29 mouse cellular contexts compared by ENCODE assay signal in the genomic region with DNA sequence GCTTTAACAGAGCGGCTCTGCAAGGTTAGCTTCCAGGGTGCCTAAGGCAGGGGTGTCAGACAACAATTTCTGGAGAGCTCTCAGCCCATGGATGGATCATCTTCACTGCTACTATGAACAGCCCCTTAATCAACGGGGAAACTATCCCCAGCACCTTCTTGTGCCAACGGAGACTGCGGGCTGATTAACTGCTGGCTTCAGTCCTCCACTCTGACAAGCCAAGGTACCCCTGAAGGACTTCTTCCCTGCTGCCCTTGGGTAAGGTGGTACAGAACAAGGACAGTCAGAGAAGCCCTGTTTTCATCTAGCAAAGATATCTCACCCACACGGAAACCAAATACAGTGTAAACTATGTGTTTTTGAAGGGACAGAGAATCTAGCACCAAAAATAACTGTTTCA.
A peak's percentile ranks its signal among the peaks of the same experiment; 100 is the strongest.
DNase-seq lines count a peak whose midpoint lies in the region; ATAC-seq and TF ChIP-seq lines count a peak whose summit lies in the region.
"Had no signal": no experiment of that assay in that cellular context is flagged by ENCODE, and none has a peak within 500 bp of the region (broad histone marks: within the 10 kb centered on the region; RNA-seq: fewer than 3 reads in every experiment).

No protein-coding gene starts in this region.

- H3K9me3 ChIP-seq in forebrain, embryonic 13.5 days (replicated peaks): no peaks in the 10 kb centered on the region
- H3K9me3 ChIP-seq in forebrain, embryonic 15.5 days: no peaks in the 10 kb centered on the region
- H3K9me3 ChIP-seq: embryonic facial prominence, embryonic 13.5 days; forebrain, embryonic 10.5 days; kidney, embryonic 15.5 days; limb, embryonic 10.5 days; limb, embryonic 15.5 days; liver, embryonic 13.5 days; midbrain, embryonic 15.5 days had no signal

- TF ChIP-seq CTCF in layer of hippocampus, adult 2 months (conservative IDR thresholded peaks at IDR 0.05): no peak

- H3K4me1 ChIP-seq in forebrain, embryonic 13.5 days: peaks cover 25% of the 10 kb centered on the region
- peaks cover 24% of the 10 kb centered on the region for H3K4me1 ChIP-seq in forebrain, embryonic 15.5 days

- H3K36me3 ChIP-seq in forebrain, embryonic 13.5 days (ENCODE audit: poor library complexity, severe bottlenecking): no peaks in the 10 kb centered on the region
- H3K36me3 ChIP-seq in forebrain, embryonic 15.5 days: no peaks in the 10 kb centered on the region
- H3K36me3 ChIP-seq: embryonic facial prominence, embryonic 13.5 days; forebrain, embryonic 10.5 days; kidney, embryonic 15.5 days; limb, embryonic 10.5 days; limb, embryonic 15.5 days; liver, embryonic 13.5 days; midbrain, embryonic 15.5 days had no signal

- no peak for DNase-seq in layer of hippocampus, adult 2 months (ENCODE audit: low spot score in 2 of 2)
- DNase-seq in layer of hippocampus, postnatal 10 days (ENCODE audit: low spot score in 2 of 2): no peak
- peak; percentile 68 for DNase-seq in adrenal gland, adult 8-10 months
- DNase-seq in adrenal gland, postnatal 14 days: peak; percentile 48
- no peak for DNase-seq in urinary bladder, adult 18-20 months (ENCODE audit: low spot score in 2 of 2)
- DNase-seq: cerebellum, adult 11 months; cerebellum, adult 9-11 months; forebrain, postnatal 0 days; gastrocnemius, postnatal 10 days; heart, postnatal 10 days; kidney, adult 18-20 months; liver, embryonic 13.5 days; lung, adult 18-20 months; lung, postnatal 10 days; thymus, adult 2 months; thymus, postnatal 36 days had no signal

- 0 out of 2 replicates have a peak overlapping the region, but pooled peaks have one; percentile 17 for H3K27ac ChIP-seq in forebrain, embryonic 13.5 days
- H3K27ac ChIP-seq in forebrain, embryonic 15.5 days (replicated peaks): no peak overlapping the region
- H3K27ac ChIP-seq in layer of hippocampus, adult 2 months: peak overlapping the region; percentile 37; the same call in 1 of the 2 replicates
- H3K27ac ChIP-seq: embryonic facial prominence, embryonic 13.5 days; forebrain, embryonic 10.5 days; kidney, embryonic 15.5 days; limb, embryonic 10.5 days; limb, embryonic 15.5 days; liver, embryonic 13.5 days; macrophage had no signal

- H3K9ac ChIP-seq in forebrain, embryonic 13.5 days: no peak overlapping the region
- no peak overlapping the region for H3K9ac ChIP-seq in forebrain, embryonic 15.5 days (replicated peaks)
- H3K9ac ChIP-seq: embryonic facial prominence, embryonic 13.5 days; forebrain, postnatal 0 days; kidney, embryonic 15.5 days; limb, embryonic 15.5 days; liver, embryonic 13.5 days; midbrain, embryonic 15.5 days had no signal

- H3K4me2 ChIP-seq in forebrain, embryonic 13.5 days: no peak overlapping the region
- H3K4me2 ChIP-seq in forebrain, embryonic 15.5 days (replicated peaks): no peak overlapping the region
- H3K4me2 ChIP-seq: embryonic facial prominence, embryonic 13.5 days; heart, embryonic 11.5 days; kidney, embryonic 15.5 days; limb, embryonic 15.5 days; liver, embryonic 13.5 days; midbrain, embryonic 15.5 days had no signal

- no peaks in the 10 kb centered on the region for H3K27me3 ChIP-seq in forebrain, embryonic 13.5 days
- H3K27me3 ChIP-seq in forebrain, embryonic 15.5 days: no peaks in the 10 kb centered on the region
- H3K27me3 ChIP-seq: embryonic facial prominence, embryonic 13.5 days; kidney, embryonic 15.5 days; limb, embryonic 15.5 days; liver, embryonic 13.5 days; midbrain, embryonic 15.5 days had no signal

- WGBS in forebrain, embryonic 13.5 days: 85% methylated on average over 5 of the region's 5 CpGs
- WGBS in forebrain, embryonic 15.5 days: 76% methylated on average over 5 of the region's 5 CpGs

- no peak for ATAC-seq in forebrain, embryonic 13.5 days
- no peak for ATAC-seq in forebrain, embryonic 15.5 days (replicated peaks)
- ATAC-seq: CD4-positive, CD25-positive, alpha-beta regulatory T cell, adult 4 months; forebrain, postnatal 0 days; hindbrain, embryonic 16.5 days; midbrain, embryonic 15.5 days had no signal

- H3K4me3 ChIP-seq in forebrain, embryonic 13.5 days: no peak overlapping the region
- H3K4me3 ChIP-seq in forebrain, embryonic 15.5 days: no peak overlapping the region
- no peak overlapping the region for H3K4me3 ChIP-seq in layer of hippocampus, adult 2 months
- H3K4me3 ChIP-seq: embryonic facial prominence, embryonic 13.5 days; forebrain, embryonic 10.5 days; kidney, embryonic 15.5 days; limb, embryonic 10.5 days; limb, embryonic 15.5 days; liver, embryonic 13.5 days; midbrain, embryonic 15.5 days; myocyte had no signal

Comparison
In these comparisons a context has a peak if more than half of its experiments do, and no peak if none do; other contexts are left out.
1. DNase-seq: peak in adrenal gland, adult 8-10 months (single experiment) and adrenal gland, postnatal 14 days (single experiment); none in layer of hippocampus, adult 2 months (0 of 2), layer of hippocampus, postnatal 10 days (0 of 2) and urinary bladder, adult 18-20 months (0 of 2).